Mouse (Mus musculus) kidney, postnatal 36 days (tissue): Measurements from ENCODE around the gene Pla2g4a.

Experiments
- DNase-seq, 2 experiments: peaks; one replicate each; pipeline ENCODE4 v3.0.0; 2021 to 2022; ENCODE audit warnings: mixed read lengths in 2 of 2

Pla2g4a gene

GRCm38 (mm10) chr1:149846655-149847054 is 114.4 kb downstream of the Pla2g4a start:
- no peak for DNase-seq

- DNase-seq, result no peak
Measured at GRCm38 (mm10) chr1:149841845-149842244, 119.2 kb downstream of the Pla2g4a start.

DNA sequence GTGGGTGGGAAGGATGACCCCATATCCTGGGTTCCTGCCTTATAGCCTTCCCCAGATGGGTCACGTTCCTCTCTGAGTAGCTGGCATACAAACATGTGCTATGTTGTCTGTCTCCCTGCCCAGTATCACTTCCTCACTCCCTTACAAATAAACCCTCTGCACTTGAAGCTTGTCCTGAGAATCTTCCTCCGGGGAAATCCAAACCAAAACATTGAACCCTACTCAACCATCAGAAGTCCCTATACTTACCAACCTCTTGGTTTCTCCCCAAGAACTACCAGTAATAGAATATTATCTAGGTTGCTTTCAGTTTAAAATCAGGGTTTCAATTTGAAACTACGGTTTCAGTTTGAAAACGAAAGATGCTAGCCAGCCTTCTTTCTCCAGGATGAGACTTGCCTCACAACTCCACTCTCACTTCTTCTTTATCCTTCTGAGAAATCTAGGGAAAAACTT is 120.1 kb downstream of the Pla2g4a start:
- no peak for DNase-seq

DNA sequence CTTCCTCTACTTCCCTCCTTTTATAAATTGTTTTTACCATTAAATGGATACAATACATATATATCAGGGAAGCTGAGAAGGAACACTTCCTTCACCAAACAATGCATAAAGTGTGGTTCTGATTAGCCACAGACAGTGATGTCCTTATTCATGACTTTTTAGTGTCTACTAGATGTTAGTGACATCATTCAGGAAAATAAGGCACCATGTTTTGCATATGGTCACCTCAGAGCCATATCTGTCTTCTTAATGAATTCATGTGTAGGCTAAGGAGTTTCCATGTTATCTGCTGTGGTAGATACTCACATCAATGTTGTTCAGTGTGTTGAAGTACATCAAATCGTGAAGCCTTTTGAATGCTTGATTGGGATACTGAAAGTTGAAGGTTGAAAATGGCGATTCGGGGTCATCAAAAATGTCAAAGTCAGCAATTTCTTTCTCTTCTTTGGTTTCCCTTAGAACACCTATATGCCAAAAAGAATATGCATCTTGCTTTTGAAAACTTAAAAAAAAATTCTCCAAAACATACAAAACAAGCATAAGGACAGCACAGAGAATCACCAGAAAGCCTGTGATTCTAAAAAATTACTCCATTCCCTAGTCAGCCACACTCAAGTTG is 120.7 kb downstream of the Pla2g4a start:
- no peak for DNase-seq

DNA sequence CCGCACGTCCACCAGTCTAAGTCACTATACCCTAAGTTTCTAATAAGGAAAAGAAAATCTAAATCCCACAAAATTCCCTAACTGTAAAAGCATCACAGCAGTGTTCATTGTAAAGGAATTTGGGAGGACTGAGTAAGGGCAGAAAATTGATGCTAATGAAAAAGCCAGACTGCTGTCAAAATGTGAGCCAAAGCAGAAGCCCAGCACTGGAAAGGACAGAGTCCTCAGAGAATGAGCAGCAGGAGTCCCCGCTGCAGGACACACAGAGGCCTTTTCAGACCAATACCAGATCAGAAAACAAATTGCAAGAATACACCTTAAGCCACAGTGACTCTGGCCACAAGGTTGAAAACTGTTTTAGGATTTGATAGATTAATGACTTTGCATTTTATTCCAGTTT is 124.6 kb downstream of the Pla2g4a start:
- DNase-seq, result no peak

DNA sequence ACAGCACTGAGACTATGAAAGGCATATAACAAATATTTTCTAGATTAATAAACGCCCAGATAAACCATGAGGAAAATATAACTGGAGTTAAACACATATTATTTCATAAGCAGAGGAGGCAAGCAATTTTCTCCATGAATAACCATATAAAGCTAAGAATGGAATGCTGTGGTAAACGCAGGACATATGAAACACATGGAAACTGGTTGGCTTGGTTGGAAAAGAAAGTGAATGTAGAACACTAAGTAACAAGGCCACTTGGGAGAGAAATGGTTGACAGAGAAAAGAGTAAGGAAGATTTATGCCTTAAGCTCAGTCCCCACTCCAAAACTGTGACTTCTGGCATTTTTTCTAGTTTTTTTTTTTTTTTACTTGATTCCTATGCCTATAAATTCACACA is 127.2 kb downstream of the Pla2g4a start:
- no peak for DNase-seq

GRCm38 (mm10) chr1:149832952-149833351 is 128.1 kb downstream of the Pla2g4a start:
- DNase-seq, result peak; percentile 10 to 18

DNA sequence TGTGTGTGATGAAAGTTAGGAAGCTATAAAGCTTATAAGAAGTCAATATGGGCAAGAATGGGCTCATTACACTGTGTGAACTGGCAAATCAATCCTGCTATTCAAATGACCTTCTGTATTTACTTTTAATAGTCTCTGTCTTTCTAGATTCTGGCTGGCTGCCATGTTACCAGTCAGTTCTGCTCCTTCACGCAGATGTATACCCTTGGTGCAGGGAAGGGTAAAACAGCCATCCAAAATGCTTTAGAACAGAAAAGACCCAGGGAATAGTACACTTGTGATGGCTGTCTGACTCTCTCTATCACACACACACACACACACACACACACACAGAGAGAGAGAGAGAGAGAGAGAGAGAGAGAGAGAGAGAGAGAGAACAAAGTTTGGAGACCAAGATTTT is 128.6 kb downstream of the Pla2g4a start:
- no peak for DNase-seq

GRCm38 (mm10) chr1:149831100-149831499 is 130.0 kb downstream of the Pla2g4a start:
- no peak for DNase-seq

DNA sequence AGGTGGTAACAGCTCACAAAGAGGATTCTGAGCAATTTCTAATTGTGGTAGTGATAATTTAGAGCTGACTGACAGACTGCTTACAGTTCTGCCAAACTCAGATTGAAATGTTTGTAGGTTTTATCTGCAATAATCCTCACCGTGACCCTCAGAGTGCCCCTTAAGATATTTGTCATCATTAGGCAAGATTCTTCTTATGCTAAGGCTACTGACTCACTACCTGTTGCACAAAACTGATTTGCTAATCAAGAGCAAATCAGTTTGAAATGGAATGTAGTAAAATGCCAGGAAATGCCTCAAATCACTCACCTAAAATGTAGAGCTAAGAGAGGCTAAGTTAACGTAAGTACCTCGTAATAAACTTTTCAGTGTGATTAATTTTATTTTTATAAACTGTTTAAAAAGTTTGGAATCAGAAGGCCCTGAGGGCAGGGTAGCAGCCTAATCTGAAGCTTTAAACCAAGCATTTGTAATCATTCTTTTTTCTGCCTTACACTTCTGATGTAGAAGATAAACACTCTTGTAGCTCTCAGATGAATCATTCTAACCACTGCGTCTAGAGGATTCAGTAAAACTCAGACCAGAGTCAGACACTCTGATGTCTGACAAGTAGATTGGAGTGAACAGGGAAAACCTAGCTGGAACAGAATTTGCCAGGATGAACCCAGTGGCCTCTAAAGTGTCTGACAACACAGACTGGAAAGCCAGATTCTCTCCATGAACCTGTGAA is 147.3 kb downstream of the Pla2g4a start:
- no peak for DNase-seq

- DNase-seq, result no peak
Measured at GRCm38 (mm10) chr1:149809527-149809926, 151.6 kb downstream of the Pla2g4a start.
